Mouse (Mus musculus) erythroblast, embryonic 14.5 days (primary cell): ENCODE measurements at regions not wholly inside any gene's neighbourhood (a gene's known extent, or its start where the extent isn't known, plus 50 kb on each side); places are given as distances from the start of the nearest gene placed in this dataset.

Experiments used
- GATA1 ChIP-seq: IDR thresholded peaks from 2 replicates; pipeline ENCODE4 v1.6.1; 2012; ENCODE audit warnings: low read length, inconsistent platforms, mixed read lengths
- TAL1 ChIP-seq: IDR thresholded peaks from 3 replicates; pipeline ENCODE4 v1.6.1; 2012; ENCODE audit warnings: low read length, inconsistent platforms, mixed read lengths

GRCm38 (mm10) chr1:35149036-35149435 lies 299.3 kb downstream of the Plekhb2 start:
- TF ChIP-seq TAL1: no peak
- no peak for TF ChIP-seq GATA1
